Mouse (Mus musculus): ENCODE measurements around the gene Npw.
"Not testable (repeated sequence)": the region's sequence is repeated elsewhere in the genome, so short reads cannot be mapped to it uniquely, and the experiment has no call there.

Gene Npw

GRCm38 (mm10) chr17:24671346-24671745, 13.1 kb upstream of the Npw start:
- no peak for DNase-seq (ENCODE audit: low spot score)

GRCm38 (mm10) chr17:24670246-24670844, 12.1 kb upstream of the Npw start:
- DNase-seq (ENCODE audit: low spot score) = peak; percentile 25

GRCm38 (mm10) chr17:24669545-24670245, 11.4 kb upstream of the Npw start, which contains the start of gene Zfp598:
TSS of gene Zfp598 (plus strand) at chr17:24669687.
- peak; percentile 95 for DNase-seq (ENCODE audit: low spot score)

- DNase-seq (ENCODE audit: low spot score) = not testable (repeated sequence)
These were observed 10.9 kb upstream of the Npw start for GRCm38 (mm10) chr17:24669214-24669544.

- DNase-seq (ENCODE audit: low spot score) = peak; percentile 76
These were observed 9.2 kb upstream of the Npw start for GRCm38 (mm10) chr17:24667416-24667815.

- DNase-seq (ENCODE audit: low spot score) = not testable (repeated sequence)
These were observed 8.8 kb upstream of the Npw start for GRCm38 (mm10) chr17:24667011-24667410.

- DNase-seq (ENCODE audit: low spot score) = no peak
These were observed 3.3 kb downstream of the Npw start for GRCm38 (mm10) chr17:24654969-24655368.

- no peak for DNase-seq (ENCODE audit: low spot score)
These were observed 4.1 kb downstream of the Npw start for GRCm38 (mm10) chr17:24653967-24654710.

- DNase-seq (ENCODE audit: low spot score) = no peak
These were observed 6.4 kb downstream of the Npw start for GRCm38 (mm10) chr17:24651835-24652234.

- DNase-seq (ENCODE audit: low spot score) = no peak
These were observed 7.5 kb downstream of the Npw start for GRCm38 (mm10) chr17:24650766-24651165.

- DNase-seq (ENCODE audit: low spot score) = peak; percentile 67
These were observed 8.1 kb downstream of the Npw start, which contains the start of gene Slc9a3r2 for GRCm38 (mm10) chr17:24650070-24650616. TSS of gene Slc9a3r2 (minus strand) at chr17:24650327.

- peak; percentile 46 for DNase-seq (ENCODE audit: low spot score)
These were observed 8.6 kb downstream of the Npw start for GRCm38 (mm10) chr17:24649581-24650069.

- DNase-seq (ENCODE audit: low spot score) = no peak
These were observed 9.4 kb downstream of the Npw start for GRCm38 (mm10) chr17:24648731-24649377.

- DNase-seq (ENCODE audit: low spot score) = no peak
These were observed 10.8 kb downstream of the Npw start for GRCm38 (mm10) chr17:24647493-24647892.

- no peak for DNase-seq (ENCODE audit: low spot score)
These were observed 11.9 kb downstream of the Npw start for GRCm38 (mm10) chr17:24646381-24646780.

GRCm38 (mm10) chr17:24645916-24646315, 12.3 kb downstream of the Npw start:
- DNase-seq (ENCODE audit: low spot score) = no peak

GRCm38 (mm10) chr17:24644875-24645721, 13.2 kb downstream of the Npw start:
- DNase-seq (ENCODE audit: low spot score) = no peak

- no peak for DNase-seq (ENCODE audit: low spot score)
These were observed 14.1 kb downstream of the Npw start for GRCm38 (mm10) chr17:24644030-24644715.

- DNase-seq (ENCODE audit: low spot score) = no peak
These were observed 15.4 kb downstream of the Npw start for GRCm38 (mm10) chr17:24642791-24643343.

- DNase-seq (ENCODE audit: low spot score) = no peak
These were observed 16.3 kb downstream of the Npw start for GRCm38 (mm10) chr17:24641944-24642343.

All from retina, embryonic 14.5 days (tissue).